Mouse (Mus musculus): ENCODE results near the gene Pus3.

DNA sequence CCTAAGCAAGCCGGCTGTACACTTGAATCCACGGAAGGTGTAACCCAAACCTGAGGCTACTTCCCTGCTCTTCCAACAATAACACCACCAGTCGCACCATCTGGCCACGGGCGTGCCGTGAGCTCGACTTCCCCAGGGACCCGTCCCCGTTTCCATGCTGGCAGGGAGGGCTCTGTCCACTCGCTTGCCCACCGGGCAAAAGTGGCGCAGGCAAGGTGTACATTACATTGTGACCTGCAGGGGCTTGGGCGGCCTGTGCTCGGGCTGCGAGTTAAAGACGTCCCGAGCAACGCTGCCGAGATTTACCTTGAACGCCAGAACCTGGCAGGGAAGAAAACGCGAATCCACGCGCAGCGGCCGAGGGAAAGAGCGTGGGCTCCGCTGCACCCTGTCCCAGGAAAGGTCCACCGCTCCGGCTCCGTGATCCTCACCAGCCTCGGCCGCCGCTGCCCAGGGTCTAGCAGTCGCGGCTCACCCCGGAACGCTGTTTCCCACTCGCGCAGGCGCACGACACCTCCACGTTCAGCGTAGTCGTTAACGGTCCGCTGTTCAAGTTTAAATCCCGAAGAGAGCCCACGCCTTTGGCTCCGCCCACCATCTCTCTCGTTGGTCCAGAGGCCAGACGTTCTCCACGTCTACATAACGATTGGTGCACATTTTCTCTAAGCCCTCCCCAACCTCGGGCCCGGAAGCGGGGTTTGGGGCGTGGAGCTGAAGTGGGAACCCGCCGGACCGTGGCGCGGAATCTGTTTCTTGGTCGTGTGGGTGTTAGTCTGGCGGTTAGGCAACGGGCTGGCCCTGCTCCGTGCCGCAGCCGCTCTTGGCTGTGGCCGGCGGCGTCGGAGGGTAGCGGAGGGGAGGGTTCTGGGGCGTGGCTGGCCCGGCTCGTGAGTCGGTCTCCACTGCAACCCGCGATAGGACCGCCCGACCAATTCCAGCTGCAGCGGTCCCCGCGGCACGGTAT lies 11.5 kb downstream of the Pus3 start, which contains the start of the genes Pate2 and Hyls1:
- TF ChIP-seq POLR2A (IDR thresholded peaks at IDR 0.05; ENCODE audit: borderline replicate concordance, extremely low read depth, low read depth, low read length) (peak; percentile 70), CTCF (IDR thresholded peaks at IDR 0.05; ENCODE audit: insufficient read depth, low read length) (no peak)
